Mouse (Mus musculus) forebrain, embryonic 16.5 days (tissue): ENCODE measurements at regions not wholly inside any gene's neighbourhood (a gene's known extent, or its start where the extent isn't known, plus 50 kb on each side); places are given as distances from the start of the nearest gene placed in this dataset.
"Not testable (repeated sequence)": the region's sequence is repeated elsewhere in the genome, so short reads cannot be mapped to it uniquely, and the experiment has no call there.

Experiments
- ATAC-seq: fragments of 200-750 bp; cut with Nextera tagmentation; 2 replicates; pipeline ENCODE4 v1.8.0; 2017; ENCODE audit warnings: mild to moderate bottlenecking, moderate library complexity
- H3K27ac ChIP-seq: fragments of 300-500 bp; sonication (generic); 2 replicates; pipeline ENCODE4 v1.5.1; 2014; ENCODE audit warnings: low read length, control low read depth
- H3K27me3 ChIP-seq: fragments of 300-500 bp; sonication (generic); replicated peaks from 2 replicates; pipeline ENCODE4 v1.6.1; 2014; ENCODE audit warnings: low read length; ENCODE audit not compliant: control insufficient read depth, insufficient read depth
- H3K36me3 ChIP-seq: fragments of 300-500 bp; sonication (generic); 2 replicates; pipeline ENCODE4 v1.6.1; 2014; ENCODE audit not compliant: control insufficient read depth, insufficient read depth
- H3K4me1 ChIP-seq: fragments of 300-500 bp; sonication (generic); replicated peaks from 2 replicates; pipeline ENCODE4 v1.6.1; 2014; ENCODE audit warnings: low read length; ENCODE audit not compliant: control insufficient read depth, insufficient read depth
- H3K4me2 ChIP-seq: fragments of 300-500 bp; sonication (generic); 2 replicates; pipeline ENCODE4 v1.6.1; 2014; ENCODE audit warnings: mild to moderate bottlenecking, low read length, control low read depth
- H3K4me3 ChIP-seq: fragments of 300-500 bp; sonication (generic); replicated peaks from 2 replicates; pipeline ENCODE4 v1.5.1; 2014; ENCODE audit warnings: mild to moderate bottlenecking, low read length, control low read depth
- H3K9ac ChIP-seq: fragments of 300-500 bp; sonication (generic); replicated peaks from 2 replicates; pipeline ENCODE4 v1.6.1; 2014; ENCODE audit warnings: low read depth, low read length, control low read depth
- H3K9me3 ChIP-seq: fragments of 300-500 bp; sonication (generic); 2 replicates; pipeline ENCODE4 v1.6.1; 2016; ENCODE audit warnings: low read length; ENCODE audit not compliant: control insufficient read depth
- WGBS: fragments of 180-500 bp; shearing (Covaris S2); extraction: QIAGEN DNeasy Blood & Tissue Kit; methylation state at CpG from one replicate; pipeline ENCODE4 v1.1.7; 2014; 5-methylcytosine and 5-hydroxymethylcytosine counted together

DNA sequence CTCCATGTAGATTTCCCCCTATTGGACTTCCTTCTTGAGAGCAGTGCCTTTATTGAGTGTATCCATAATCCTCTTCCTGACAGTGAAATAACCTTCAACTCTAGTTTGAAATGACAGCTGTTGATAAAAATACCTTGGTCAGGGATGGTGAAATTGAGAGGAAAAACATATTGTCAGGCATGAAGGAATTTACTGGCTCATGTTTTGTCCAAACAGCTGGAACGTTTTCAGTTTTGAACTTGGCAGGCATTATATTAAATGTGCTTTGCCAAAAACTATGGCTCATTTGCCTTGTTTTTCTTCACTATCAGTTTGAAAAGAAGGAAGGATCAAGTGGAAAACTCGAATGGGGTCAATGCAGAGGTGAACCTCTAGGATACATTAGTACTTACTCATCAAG lies 457.7 kb upstream of the Ccdc54 start:
- WGBS = 58% methylated on average over 2 of the region's 2 CpGs
- H3K4me1 ChIP-seq = no peaks in the 10 kb centered on the region
- no peak for ATAC-seq
- no peak overlapping the region for H3K4me3 ChIP-seq
- no peaks in the 10 kb centered on the region for H3K27me3 ChIP-seq
- no peaks in the 10 kb centered on the region for H3K9me3 ChIP-seq
- no peaks in the 10 kb centered on the region for H3K36me3 ChIP-seq
- H3K27ac ChIP-seq = no peak overlapping the region
- H3K9ac ChIP-seq = no peak overlapping the region
- no peak overlapping the region for H3K4me2 ChIP-seq

DNA sequence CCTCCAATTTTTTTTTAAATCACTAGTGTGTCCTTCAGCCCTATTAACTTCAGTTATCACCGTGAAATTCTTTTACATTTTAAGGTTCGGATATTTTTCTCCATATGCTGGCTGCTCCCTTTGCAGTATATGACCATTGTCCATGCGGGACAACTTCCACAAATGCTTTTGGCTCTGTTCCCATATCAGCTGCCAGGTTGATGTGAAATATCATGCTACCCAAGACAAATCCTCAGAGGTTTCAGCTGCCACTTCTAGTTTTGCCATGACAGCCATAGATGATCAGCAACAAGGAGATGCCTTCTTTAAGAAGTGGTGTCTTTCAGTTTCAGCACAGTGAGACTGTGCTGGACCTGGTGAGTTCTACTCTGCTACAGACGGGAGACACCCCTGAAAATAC lies 457.2 kb upstream of the Ccdc54 start:
- H3K27me3 ChIP-seq = no peaks in the 10 kb centered on the region
- ATAC-seq = no peak
- H3K4me2 ChIP-seq = no peak overlapping the region
- no peaks in the 10 kb centered on the region for H3K9me3 ChIP-seq
- no peak overlapping the region for H3K4me3 ChIP-seq
- H3K36me3 ChIP-seq = no peaks in the 10 kb centered on the region
- no peak overlapping the region for H3K9ac ChIP-seq
- H3K4me1 ChIP-seq = no peaks in the 10 kb centered on the region
- 83% methylated on average over 4 of the region's 4 CpGs for WGBS
- no peak overlapping the region for H3K27ac ChIP-seq

DNA sequence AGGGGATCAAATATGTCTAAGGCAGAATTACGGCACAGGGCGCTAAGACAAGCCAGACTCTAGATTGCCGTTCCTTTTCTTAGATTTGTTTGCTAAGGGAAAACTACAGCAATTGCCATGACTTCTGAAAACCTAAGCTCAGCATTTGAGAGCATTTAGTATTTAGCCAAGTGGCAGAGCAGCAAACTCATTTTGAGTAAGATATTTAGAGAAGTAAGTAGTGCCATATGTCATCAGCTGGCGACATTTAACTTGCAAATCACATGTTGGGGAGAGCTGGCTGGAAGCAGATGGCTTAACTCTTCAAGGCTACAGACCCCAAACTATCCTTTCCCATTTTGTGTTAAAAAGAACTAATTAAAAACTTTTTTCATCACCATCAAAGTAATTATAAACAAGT lies 450.4 kb upstream of the Ccdc54 start:
- Histone ChIP-seq H3K4me3 (no peak overlapping the region), H3K9me3 (no peaks in the 10 kb centered on the region), H3K27ac (no peak overlapping the region), H3K36me3 (no peaks in the 10 kb centered on the region), H3K4me2 (no peak overlapping the region), H3K4me1 (no peaks in the 10 kb centered on the region), H3K9ac (no peak overlapping the region), H3K27me3 (no peaks in the 10 kb centered on the region)
- peak; percentile 82 for ATAC-seq
- WGBS = 74% methylated on average over 4 of the region's 4 CpGs

DNA sequence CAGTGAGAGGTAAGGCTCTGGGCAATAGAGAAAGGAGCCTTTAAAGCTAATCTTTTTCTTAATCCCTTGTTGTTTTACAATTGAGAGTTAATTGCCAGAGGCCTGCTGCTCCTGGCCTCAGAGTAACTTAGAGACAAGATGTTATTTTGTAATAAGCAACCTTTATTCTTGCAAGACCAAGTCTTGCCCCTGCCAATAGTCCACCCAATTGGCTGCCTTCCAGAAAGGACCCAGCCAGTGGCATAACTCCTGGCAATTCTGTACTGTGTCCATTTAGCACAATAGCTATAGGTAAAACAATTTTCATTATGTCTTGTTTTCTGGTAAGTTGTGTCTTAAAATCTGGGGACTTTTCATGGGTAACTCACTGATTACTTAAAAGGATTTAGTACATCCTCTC lies 411.9 kb upstream of the Ccdc54 start:
- Histone ChIP-seq H3K4me2 (no peak overlapping the region), H3K27me3 (no peaks in the 10 kb centered on the region), H3K9ac (no peak overlapping the region), H3K36me3 (no peaks in the 10 kb centered on the region), H3K9me3 (no peaks in the 10 kb centered on the region), H3K4me1 (no peaks in the 10 kb centered on the region), H3K27ac (no peak overlapping the region), H3K4me3 (no peak overlapping the region)
- no peak for ATAC-seq

DNA sequence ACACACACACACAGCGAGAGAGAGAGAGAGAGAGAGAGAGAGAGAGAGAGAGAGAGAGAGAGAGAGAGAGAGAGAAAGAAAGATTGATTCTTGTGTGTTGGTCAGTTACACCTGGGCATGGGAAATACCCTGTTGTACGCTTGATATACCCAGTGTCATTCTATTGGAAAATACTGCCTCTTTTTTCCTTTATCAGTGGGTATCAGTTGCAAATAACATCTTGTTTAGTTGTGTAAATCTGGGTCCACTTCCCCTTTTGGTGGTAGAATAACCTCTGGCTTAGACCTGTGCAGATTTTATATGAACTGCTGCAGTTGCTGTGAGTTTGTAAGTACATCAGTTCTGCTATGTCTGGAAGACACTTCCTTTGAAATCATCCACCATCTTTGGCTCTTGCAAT lies 373.4 kb upstream of the Ccdc54 start:
- 84% methylated on average over 2 of the region's 2 CpGs for WGBS
- H3K4me2 ChIP-seq = no peak overlapping the region
- H3K27ac ChIP-seq = no peak overlapping the region

DNA sequence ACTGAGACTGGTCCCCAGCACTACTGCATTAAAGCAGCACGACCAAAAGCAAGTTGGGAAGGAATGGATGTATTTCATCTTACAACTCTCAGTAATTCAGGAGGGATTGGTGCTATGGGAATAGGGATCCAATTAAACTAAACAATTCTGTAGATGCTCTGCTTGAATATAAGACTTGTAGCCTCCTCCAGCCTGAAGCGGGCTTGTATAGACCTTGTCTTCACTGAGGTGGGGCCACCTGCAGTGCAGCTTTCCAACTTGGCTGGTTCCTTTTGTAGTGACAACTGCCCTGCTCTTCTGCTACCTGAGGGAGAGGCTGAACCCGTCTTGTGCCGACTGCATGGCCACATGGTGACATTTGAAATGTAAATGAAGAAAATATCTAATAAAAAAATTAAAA lies 353.1 kb upstream of the Ccdc54 start:
- Histone ChIP-seq H3K27ac (no peak overlapping the region), H3K9me3 (no peaks in the 10 kb centered on the region), H3K9ac (no peak overlapping the region), H3K4me1 (no peaks in the 10 kb centered on the region), H3K4me3 (no peak overlapping the region), H3K36me3 (no peaks in the 10 kb centered on the region), H3K4me2 (no peak overlapping the region), H3K27me3 (no peaks in the 10 kb centered on the region)
- ATAC-seq = no peak
- 78% methylated on average over 4 of the region's 4 CpGs for WGBS

More for the DNA sequence above, 373.4 kb upstream of the Ccdc54 start:
- Histone ChIP-seq H3K9me3 (no peaks in the 10 kb centered on the region), H3K4me3 (no peak overlapping the region), H3K9ac (no peak overlapping the region), H3K4me1 (no peaks in the 10 kb centered on the region), H3K27me3 (no peaks in the 10 kb centered on the region), H3K36me3 (no peaks in the 10 kb centered on the region)
- ATAC-seq = no peak

DNA sequence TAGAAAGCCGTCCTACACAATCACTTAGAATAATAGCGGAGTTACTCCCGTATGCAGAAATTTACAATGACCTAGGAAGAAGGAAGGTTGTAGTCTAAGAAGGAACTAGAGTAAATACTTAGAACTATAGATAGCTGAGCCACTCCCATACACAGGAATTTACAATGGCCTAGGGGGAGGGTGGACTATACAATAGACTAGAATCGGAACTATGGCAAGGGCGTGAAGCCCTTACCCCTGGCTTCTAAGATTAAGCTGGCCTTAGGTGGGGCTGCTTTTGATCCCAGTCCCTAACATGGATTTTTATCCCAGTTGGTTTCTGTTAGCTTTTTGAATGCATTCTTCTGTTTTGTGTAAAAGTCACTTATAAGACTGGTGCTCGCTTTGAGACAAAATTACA lies 352.6 kb upstream of the Ccdc54 start:
- not testable (repeated sequence) for H3K27ac ChIP-seq, H3K4me2 ChIP-seq, H3K4me3 ChIP-seq, ATAC-seq, H3K4me1 ChIP-seq, H3K9ac ChIP-seq, H3K36me3 ChIP-seq, H3K9me3 ChIP-seq, H3K27me3 ChIP-seq
- WGBS = 94% methylated on average over 6 of the region's 6 CpGs

DNA sequence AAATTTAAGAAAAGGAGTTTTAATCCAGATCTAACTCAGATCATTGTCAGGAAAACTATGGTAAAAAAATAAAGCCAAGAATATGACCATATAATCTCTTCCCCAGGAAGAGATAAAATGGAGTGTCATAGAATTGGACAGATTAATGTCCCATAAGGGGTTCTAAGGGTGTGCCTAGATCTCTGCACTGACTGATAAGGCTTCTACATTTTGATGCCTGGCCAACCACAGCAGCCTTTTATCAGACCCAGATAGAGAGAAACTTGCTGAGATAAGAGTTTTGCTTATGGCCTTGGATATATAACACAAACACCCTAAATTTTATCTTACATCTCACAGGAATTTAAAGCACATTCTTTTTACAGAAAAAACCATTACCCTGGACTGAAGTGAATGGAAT lies 351.3 kb upstream of the Ccdc54 start:
- ATAC-seq = no peak

DNA sequence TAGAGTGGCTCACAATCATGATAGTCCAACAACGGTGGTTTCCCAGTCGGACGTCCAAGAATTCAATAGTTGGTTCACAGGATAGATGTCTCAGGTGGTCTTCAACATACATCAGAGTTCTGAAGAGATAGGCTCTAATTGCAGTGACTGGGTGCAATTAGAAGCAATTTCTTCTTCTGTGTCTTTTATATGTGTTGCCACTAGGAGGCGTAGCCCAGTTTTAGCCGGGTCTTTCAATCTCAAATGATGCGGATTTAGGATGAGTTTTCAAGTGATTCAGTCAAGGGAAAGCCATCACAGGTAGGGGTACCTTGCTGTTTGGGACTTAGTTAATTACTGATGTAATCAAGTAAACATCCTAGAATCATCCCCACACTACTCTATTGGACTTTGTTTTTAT lies 348.4 kb upstream of the Ccdc54 start:
- Histone ChIP-seq H3K9me3 (no peaks in the 10 kb centered on the region), H3K27me3 (no peaks in the 10 kb centered on the region), H3K4me2 (no peak overlapping the region), H3K4me1 (no peaks in the 10 kb centered on the region), H3K27ac (no peak overlapping the region), H3K9ac (no peak overlapping the region), H3K4me3 (no peak overlapping the region), H3K36me3 (no peaks in the 10 kb centered on the region)
- no peak for ATAC-seq
- WGBS = 38% methylated on average over 6 of the region's 6 CpGs

More for the DNA sequence above, 351.3 kb upstream of the Ccdc54 start:
- Histone ChIP-seq H3K36me3 (no peaks in the 10 kb centered on the region), H3K9me3 (no peaks in the 10 kb centered on the region), H3K9ac (no peak overlapping the region), H3K27me3 (no peaks in the 10 kb centered on the region), H3K27ac (no peak overlapping the region), H3K4me2 (no peak overlapping the region), H3K4me1 (no peaks in the 10 kb centered on the region), H3K4me3 (no peak overlapping the region)

DNA sequence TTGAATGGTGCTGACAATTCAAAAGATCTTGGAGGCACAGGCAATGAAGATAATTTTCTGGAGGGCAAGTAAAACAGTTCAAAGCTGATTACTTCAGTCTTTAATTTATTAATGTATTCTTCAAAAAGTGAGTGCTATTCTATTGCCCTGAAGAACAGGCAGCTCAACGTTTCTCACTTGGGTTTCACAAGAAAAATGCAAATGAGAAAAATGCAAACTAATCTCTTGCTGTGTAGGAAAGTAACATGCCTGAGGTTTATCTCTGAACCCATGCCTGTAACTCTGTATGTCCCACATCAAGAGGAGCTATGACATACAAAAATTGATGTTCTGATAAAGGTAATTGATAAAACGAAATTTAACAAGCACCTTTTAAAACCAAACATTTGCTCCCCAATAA lies 316.8 kb upstream of the Ccdc54 start:
- no peaks in the 10 kb centered on the region for H3K27me3 ChIP-seq
- H3K4me1 ChIP-seq = no peaks in the 10 kb centered on the region
- no peak overlapping the region for H3K27ac ChIP-seq
- H3K4me3 ChIP-seq = no peak overlapping the region
- no peaks in the 10 kb centered on the region for H3K9me3 ChIP-seq
- no peak overlapping the region for H3K4me2 ChIP-seq
- 42% methylated on average over 2 of the region's 2 CpGs for WGBS
- peak; percentile 62; the same call in 1 of the 2 replicates for ATAC-seq
- H3K36me3 ChIP-seq = no peaks in the 10 kb centered on the region
- no peak overlapping the region for H3K9ac ChIP-seq
